Mouse (Mus musculus) gastrocnemius, adult 18-20 months (tissue): ENCODE results near the gene Riok1. TPM values are rescaled to one million over a fixed set of nuclear protein-coding genes. Genes with fewer than 3 reads are reported as not detected.

ENCODE experiments used
- microRNA-seq: library from miRNA; unstranded; fragments of <30 nt; microRNA quantifications from one replicate; pipeline ENCODE4 v1.2.0, GENCODE M21; 2021
- total RNA-seq, 2 experiments: library from RNA; stranded (reverse); gene quantifications; 2 replicates each; pipeline ENCODE4 v1.2.3; 2021

Riok1 gene
- total RNA-seq, 2 experiments from 2014 or later, result 6.6 to 8.5 TPM

Small RNA genes within 50 kb of the gene (microRNA-seq; reads per million reads assigned to microRNA genes)
- not detected for gene Gm27387

Other genes starting within 250 kb of the Riok1 start
- 10 to 100 TPM; 66.5 to 68.8 TPM for gene Ssr1, start 42.8 kb upstream of the Riok1 start, total RNA-seq
- gene Cage1, start 74 bp downstream of the Riok1 start, total RNA-seq, result 1 to 10 TPM; 1.2 to 1.3 TPM
- under 1 TPM in 1 of 2 experiments, not detected in 1; 0.09 TPM for gene Dsp, start 114.3 kb downstream of the Riok1 start, total RNA-seq
- gene Snrnp48, start 167.9 kb downstream of the Riok1 start, total RNA-seq, result 10 to 100 TPM in 1 of 2 experiments, 1 to 10 TPM in 1; 9.8 to 10.5 TPM